Mouse (Mus musculus): ENCODE results near the gene Gm3020.
"Not testable (repeated sequence)": the region's sequence is repeated elsewhere in the genome, so short reads cannot be mapped to it uniquely, and the experiment has no call there.

The Gm3020 gene

DNA sequence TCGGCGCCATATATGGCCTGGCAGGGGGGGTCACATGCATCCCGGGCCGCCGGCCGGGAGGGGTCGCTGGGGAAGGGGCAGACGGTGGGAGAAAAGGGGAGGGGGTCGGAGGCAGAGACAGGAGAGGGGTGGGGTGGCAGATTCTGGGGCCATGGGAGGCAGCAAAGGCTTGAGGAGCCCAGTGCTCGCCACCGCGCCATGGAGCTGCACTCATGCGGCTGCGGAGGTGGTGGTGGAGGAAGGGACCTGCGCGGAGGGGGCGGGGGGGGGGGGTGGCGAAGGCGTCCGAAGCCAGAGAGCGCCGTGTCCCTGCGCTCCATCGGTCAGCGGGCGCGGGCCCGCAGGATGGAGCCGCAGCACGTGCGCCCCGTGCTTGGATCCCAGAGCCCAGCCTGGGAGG lies at the start of gene Gm3020:
Gene Gm3020 (plus strand): TSS at position 301 of the 400 bp plus-strand sequence.
- not testable (repeated sequence) for DNase-seq (ENCODE audit: low read depth, low spot score)

GRCm38 (mm10) chr14:3634212-3634611 lies 17.6 kb upstream of the Gm3020 start, which contains the start of gene Gm3012:
Gene Gm3012, plus strand, starts transcription at chr14:3634512.
- DNase-seq (ENCODE audit: low read depth, low spot score) = not testable (repeated sequence)

DNA sequence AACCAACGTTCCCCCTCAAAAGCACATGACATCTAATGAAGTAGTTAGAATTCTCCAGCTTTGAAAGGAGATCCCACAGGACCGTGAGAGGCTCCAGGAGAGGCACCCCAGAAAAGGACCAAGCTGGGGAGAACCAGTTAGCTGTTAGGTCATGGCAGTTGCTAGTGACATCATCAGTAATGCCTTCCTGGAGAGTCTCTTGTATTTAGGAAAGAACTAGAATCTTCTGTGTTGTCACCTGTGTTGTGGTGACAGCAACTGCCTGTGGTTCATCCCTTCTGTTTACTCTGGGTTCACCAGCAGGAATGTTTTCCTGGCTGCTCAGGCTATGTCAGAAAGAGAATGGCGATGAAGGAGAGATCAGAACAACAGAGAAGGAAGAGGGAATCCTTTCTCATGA lies 36.7 kb downstream of the Gm3020 start, which contains the start of gene Gm3043:
Gene Gm3043 (plus strand): TSS at position 301 of the 400 bp plus-strand sequence.
- not testable (repeated sequence) for DNase-seq (ENCODE audit: low read depth, low spot score)
